Mouse (Mus musculus) adrenal gland, postnatal 25 days (tissue): Measurements from ENCODE around the gene 5031439G07Rik. TPM values are rescaled to one million over a fixed set of nuclear protein-coding genes. Genes with fewer than 3 reads are reported as not detected.

Experiments
- DNase-seq: peaks from one replicate; pipeline ENCODE4 v3.0.0; 2021; ENCODE audit warnings: mixed read lengths
- total RNA-seq: library from RNA; stranded (reverse); gene quantifications from 2 replicates; pipeline ENCODE4 v1.2.3, GENCODE M21; 2021

Gene 5031439G07Rik
- total RNA-seq, 1 experiment from 2014 or later = 28.8 TPM

DNA sequence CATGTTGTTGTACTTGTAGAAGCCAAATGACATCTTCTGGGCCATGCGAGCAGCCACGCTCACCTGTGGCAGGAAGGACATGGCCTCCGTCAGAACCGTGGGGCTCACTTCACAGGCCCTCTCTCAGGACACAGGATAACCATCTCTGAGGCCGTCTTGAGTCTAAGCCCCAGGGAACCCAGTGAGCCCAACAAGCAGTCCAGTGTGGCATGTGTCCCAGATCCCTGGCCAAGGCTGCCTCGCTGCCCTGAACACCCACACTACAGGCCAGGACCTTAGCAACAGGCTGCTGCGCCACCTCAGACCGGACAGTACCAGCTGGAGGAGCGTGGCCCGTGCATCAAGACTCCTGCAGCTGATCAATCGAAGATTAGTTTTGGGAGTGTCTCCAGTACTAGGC lies 35.1 kb downstream of the 5031439G07Rik start:
- DNase-seq = no peak

DNA sequence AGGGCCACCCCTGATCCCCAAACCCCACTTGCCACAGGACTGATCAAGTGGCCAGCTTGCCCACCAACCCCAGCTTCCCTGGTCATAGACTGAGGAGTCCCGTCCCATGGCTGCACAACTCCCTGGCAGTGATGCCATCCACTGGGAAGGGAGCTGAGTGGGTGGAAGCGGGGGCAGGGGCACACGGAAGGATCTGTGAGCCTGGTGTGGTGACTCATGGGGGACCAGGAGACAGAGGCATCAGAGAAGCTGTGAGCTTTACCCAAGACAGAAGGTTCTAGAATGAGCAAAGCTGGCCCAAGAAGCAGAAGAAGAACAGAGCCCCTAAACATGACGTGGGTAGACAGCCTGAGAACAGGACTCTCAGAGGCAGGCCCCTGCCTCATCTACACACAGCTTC lies 38.3 kb downstream of the 5031439G07Rik start:
- DNase-seq = no peak

- DNase-seq = no peak
Observed at GRCm38 (mm10) chr15:84948990-84949389, 39.4 kb downstream of the 5031439G07Rik start.

GRCm38 (mm10) chr15:84944319-84944718 lies 44.0 kb downstream of the 5031439G07Rik start:
- no peak for DNase-seq

DNA sequence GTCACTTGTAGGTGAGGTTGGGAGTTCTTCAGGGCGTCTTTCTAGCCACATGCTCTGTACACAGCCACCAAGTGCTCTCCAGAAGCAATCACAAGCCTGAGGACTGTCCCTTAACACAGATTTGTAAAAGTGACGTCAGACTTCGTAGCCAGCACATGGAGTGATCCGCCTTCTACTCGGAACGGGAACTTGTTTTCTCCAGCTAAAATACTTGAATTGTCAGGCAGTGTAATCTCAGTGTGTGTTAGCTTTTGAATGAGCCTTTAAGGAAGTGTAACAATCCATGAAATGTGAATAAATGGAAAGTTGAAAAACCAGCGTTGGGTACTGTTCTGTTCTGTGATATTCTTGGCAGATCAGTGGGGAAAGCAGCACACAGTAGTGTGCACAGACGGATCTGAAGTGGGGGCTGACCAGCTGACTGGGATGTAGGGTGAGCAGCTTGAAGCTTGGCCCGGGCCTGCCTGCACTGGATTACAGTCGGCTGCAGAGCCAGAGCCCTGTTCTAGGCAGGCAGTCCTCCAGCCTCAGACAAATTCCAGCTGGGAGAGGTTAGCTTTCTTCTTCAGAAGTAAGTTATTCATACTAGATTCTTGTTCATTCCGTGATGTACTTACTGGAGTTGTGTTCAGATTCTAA lies 45.6 kb downstream of the 5031439G07Rik start:
- no peak for DNase-seq

DNA sequence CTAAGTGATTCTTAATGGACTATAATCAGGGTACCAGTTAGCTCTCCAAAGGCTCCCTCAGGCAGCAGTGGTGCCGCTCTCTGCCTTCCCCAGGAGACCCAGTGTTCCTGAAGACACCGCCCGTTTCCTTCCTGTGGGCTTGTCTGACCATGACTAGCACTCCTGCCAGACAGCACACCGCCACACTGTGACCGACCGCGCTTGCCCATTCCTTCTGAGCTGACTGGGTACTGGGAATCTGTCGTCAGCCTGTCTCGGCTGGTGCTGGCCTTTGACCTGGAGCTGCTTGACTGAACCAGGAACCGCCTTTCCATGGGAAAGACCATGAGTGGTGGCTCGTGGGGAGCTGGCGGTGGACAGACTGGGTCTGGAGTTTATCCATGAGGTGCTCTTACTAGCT lies 48.2 kb downstream of the 5031439G07Rik start:
- DNase-seq = peak; percentile 21

- no peak for DNase-seq
Observed at GRCm38 (mm10) chr15:84934901-84935300, 53.5 kb downstream of the 5031439G07Rik start.

DNA sequence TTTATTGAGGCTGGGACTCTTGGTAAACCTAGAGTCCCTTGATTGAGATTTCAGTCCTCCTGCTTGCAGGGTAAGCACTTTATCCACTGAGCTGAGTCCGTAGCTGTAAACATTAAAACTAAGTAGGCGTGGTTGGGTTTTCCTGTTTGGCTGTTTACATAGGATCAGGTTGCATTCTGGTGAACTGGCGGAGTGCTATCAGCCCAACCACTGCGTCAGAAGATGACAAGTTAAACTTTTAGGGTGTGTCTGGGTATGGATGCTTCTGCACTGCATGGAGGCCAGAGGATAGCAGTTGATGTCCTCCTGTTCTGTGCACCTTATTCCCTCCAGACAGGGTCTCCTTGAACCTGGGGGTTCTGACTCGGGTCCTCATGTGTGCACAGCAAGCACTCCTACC lies 56.0 kb downstream of the 5031439G07Rik start:
- DNase-seq = no peak

DNA sequence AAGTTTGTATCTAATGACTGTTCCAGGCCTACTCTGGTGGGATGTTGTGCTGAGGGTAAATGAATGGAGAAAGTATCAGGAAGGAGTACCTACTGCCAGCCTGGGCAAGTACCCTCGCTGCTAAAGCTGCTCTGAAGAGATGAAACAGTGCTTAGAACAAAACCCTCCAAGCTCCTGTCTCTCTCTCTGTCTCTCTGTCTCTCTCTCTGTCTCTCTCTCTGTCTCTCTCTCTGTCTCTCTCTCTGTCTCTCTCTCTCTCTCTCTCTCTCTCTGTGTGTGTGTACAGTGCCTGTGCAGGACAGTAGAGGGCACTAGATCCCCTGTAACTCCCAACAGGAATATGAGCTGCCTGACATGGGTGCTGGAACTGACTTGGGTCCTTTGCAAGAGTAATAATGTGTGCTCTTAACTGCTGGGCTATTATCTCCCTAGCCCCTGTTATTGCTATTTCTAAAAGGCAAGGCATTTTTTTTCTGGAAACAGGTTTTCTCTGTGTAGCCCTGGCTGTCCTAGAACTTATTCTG lies 62.8 kb downstream of the 5031439G07Rik start:
- DNase-seq = no peak

DNA sequence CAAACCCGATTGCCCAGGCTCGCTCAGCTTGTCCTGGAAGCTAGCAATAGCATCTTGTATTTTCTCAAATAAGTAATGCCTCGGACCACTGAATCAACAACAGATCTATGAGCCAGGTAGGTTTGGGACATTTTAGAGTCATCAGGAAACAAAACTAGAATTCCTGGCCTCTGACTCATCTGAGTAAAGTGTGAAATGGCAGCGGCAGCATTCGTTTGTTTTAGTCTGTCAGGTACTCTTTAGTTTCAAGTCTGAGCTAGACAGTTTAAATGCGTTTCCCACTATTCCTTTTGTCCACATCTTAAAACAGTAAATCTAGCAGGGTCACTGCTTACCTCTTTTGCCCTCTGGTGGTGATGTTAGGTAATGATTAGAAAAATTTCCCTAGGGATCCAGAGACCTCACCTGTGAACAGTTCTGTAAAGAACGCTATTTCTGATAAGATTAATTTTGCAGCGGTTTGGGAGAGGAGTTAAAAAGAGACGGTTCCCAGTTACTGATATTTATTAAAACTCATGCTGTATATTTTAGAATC lies 63.5 kb downstream of the 5031439G07Rik start:
- DNase-seq = no peak

DNA sequence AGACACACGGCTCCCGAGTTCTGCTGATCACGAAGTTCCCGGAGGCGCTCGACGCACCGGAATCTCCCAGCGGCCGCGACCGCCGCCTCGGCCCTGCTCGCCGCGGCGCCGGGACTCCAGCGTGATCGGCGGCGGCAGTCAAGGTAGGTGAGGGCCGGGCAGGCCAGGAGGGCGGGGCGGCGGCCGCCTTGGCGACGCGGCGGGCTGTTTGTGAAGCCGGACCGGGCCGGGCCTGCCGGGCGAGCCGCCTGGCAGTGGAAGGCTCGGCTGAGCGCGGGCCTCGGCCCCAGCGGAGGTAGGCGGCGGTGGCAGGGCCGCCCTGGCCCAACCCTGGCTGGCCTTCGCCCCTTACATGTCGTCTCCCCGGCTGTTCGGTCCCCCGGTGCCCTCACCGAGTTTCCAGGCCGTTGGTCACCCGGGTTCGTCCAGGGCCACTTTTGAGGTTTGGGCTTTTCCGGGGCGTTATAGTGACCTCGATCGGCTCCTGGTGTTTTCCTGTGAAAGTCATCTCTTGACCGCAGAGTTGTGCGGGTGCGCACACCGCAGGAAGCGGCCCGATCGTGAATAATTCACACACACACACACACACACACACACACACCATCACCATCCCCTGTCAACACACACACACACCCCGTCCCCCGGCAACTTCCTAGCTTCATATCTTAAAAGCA lies 64.7 kb downstream of the 5031439G07Rik start:
- DNase-seq = peak; percentile 71

DNA sequence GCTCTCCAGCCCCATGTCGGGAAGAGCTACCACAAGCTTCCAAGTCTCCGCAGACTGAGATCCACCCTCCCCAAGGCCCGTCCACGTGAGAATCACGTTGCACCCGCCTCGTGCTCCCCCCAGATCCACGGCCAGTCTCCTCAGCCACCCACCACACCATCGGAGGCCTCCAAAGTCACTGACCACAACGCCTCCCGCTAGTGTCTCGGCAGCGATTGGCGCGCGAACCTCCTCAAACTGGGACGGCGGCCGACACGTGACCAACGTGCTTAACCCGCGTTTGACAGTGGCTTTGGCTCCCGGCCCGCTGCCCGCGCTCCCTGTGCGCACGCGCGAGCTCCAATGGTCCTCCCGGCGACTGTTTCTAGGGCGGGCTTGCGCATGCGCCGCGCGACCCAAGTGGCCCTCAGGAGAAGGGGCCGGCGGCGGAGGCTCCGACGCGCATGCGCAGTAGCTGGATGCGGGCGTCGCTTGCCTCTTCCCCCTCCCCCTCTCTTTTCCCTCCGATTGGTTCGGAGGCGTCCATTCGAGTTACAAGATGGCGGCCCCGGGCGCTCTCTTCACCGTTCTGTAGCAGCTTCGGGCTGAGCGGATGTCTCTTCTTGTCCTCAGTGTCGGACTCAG lies 65.4 kb downstream of the 5031439G07Rik start, which contains the start of gene Nup50:
TSS of gene Nup50 (plus strand) at position 528 of the 624 bp plus-strand sequence.
- peak; percentile 100 for DNase-seq

DNA sequence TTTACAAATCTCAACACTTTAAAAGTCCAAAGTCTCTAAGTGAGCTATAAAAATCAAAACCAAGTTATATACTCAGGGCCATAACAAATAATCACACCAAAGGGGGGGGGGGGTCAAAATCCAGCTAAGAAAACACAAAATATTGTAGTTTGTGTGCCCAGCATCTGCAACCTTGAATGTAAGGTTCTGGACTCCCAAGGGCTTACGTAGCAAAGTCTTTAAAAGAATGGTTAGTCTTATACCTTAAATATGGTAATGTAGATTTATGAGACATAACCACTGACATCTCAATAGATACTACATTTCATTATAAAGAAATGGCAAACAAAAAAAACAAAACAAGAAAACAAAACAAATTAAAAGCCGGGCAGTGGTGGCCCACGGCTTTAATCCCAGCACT lies 68.4 kb downstream of the 5031439G07Rik start, which contains the start of gene Gm29666:
TSS of gene Gm29666 (minus strand) at position 101 of the 400 bp plus-strand sequence.
- DNase-seq = no peak

DNA sequence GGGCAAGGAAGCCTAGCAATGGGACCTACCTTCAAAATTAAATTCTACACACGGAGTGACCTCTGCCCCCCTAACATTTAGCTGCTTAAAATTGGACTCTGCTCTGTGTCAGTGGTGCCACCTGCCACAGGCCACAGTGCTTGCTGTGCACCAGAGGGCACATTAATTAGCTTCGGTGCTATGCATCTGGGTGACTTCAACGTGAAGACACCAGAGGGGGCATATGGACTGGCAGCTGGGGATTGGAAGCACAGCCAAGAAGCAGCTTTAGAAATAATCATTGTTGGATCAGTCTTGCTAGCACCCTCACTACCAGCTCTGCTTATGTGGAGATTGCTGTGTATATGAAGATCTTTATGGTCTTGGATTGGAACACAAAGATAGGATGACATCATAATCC lies 75.2 kb downstream of the 5031439G07Rik start:
- no peak for DNase-seq

- no peak for DNase-seq
Observed at GRCm38 (mm10) chr15:84903843-84904385, 84.4 kb downstream of the 5031439G07Rik start.

DNA sequence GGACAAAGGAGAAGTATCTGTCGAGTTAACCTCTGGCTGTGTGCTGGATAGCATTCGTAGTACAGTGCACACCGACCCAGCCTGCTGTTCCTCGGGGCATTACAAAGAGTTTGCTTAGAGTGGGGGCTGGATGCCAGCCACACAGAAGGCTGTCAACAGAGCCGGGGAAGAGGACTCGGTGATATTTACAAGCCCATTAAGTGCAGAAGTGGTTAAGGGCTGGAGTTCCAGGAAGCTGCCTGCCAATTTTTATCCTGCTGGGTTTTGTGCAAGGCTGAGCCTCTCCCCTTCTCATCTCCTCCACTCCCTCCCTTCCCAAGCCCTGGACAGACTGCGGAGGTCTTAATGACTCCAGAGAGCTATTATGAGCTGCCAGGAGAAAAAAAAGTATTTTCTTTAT lies 90.3 kb downstream of the 5031439G07Rik start:
- DNase-seq = no peak

DNA sequence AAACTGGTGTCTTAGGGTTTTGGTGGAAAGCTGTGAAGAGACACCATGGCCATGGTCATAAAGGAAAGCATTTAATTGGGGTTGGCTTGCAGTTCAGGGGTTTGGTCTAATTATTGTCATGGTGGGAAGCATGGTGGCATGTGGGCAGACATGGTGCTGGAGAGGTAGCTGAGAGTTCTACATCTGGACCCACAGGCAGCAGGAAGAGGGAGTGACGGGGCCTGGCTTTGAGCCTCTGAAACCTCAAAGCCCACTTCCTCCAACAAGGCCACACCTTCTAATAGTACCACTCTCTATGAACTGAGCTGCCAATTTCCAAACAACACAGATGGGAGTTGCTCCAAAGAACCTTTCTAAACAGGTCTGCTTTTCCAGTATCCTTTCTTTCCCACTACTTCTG lies 91.7 kb downstream of the 5031439G07Rik start:
- DNase-seq = no peak

DNA sequence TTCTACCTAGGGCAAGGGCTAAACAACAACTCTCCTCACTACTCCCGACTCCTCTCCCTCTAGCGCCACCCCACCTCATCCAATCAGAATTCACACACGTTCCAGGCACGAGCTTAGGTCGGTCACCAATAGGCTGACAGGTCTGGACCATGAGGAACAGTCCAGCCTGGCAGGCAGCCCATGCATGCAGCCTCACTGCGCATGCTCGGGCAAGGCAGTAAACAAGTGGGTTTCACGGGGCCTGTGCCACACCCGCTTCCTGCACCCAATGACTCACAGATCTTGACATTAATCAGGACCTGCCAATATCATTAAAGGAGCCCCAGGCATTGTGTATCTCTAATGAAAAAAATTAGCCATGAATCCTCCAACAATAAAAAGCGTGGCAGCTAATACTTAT lies 92.1 kb downstream of the 5031439G07Rik start:
- peak; percentile 3 for DNase-seq
